Mouse (Mus musculus) Patski (cell line): ENCODE data around the gene Olfr718-ps1. TPM values are rescaled to one million over a fixed set of nuclear protein-coding genes. Genes with fewer than 3 reads are reported as not detected.

Source experiments
- ATAC-seq: fragments of 100-300 bp; one replicate; pipeline ENCODE4 v1.8.0; 2021
- CTCF ChIA-PET: fragments of 350-600 bp; sonication (Branson Sonifier 250); formaldehyde crosslinking; loops from one replicate; lab custom pipeline; 2022; ENCODE audit warnings: inconsistent platforms; lab: Charles Lee
- POLR2A ChIA-PET: fragments of 350-600 bp; sonication (Branson Sonifier 250); formaldehyde crosslinking; loops from one replicate; lab custom pipeline; 2022; ENCODE audit warnings: antibody characterized with exemption, inconsistent platforms; lab: Charles Lee
- DNase-seq: peaks from one replicate; pipeline ENCODE4 v3.0.0-alpha.2; 2011; ENCODE audit warnings: low read depth, low spot score
- H3K27me3 ChIP-seq: fragments of 371-371 bp; one replicate; pipeline ENCODE4 v1.5.1; 2021
- CTCF ChIP-seq: fragments of 100-300 bp; IDR thresholded peaks from one replicate; pipeline ENCODE4 v1.5.1; 2021
- in situ Hi-C: fragments of 300-500 bp; cut with MboI; formaldehyde crosslinking; loops from 3 replicates; pipeline ENCODE4 v1.11.1; 2018; ENCODE audit warnings: low pct_unique_long_range_greater_than_20kb, mixed read lengths
- polyA plus RNA-seq: library from polyadenylated mRNA; unstranded; gene quantifications from one replicate; pipeline ENCODE4 v1.2.3, GENCODE M21; 2021

Olfr718-ps1 gene
- polyA plus RNA-seq, 1 experiment from 2014 or later: 0.01 TPM

DNA sequence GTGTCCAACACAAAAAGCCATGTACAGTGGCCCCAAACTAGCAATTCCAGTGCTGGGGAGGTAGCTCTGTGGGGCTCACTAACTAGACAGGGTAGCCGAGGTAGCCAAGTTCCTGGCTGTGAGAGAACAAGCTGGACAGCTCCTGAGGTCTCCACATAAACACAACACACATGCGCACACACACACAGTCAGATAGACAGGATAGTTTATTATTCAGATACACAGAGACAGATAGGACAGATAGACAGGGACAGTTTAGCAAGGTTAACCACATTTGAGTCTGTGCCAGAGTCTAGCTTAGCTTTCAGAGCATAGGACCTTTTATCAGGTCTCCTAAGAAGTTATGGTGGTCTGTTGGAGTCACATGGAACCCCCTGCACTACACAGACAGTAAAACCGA, 40.5 kb downstream of the Olfr718-ps1 start:
- DNase-seq (no peak), ATAC-seq (no peak)
- in situ Hi-C loops: no loop called here
- ChIA-PET CTCF (interaction anchor here (2.8 kb wide), 1 partner anchor 11 kb away, joined by 11 read pairs; no protein-coding TSS in a partner anchor), POLR2A (no interaction called here)
- no peaks in the 10 kb centered on the region for H3K27me3 ChIP-seq
- no peak for TF ChIP-seq CTCF

DNA sequence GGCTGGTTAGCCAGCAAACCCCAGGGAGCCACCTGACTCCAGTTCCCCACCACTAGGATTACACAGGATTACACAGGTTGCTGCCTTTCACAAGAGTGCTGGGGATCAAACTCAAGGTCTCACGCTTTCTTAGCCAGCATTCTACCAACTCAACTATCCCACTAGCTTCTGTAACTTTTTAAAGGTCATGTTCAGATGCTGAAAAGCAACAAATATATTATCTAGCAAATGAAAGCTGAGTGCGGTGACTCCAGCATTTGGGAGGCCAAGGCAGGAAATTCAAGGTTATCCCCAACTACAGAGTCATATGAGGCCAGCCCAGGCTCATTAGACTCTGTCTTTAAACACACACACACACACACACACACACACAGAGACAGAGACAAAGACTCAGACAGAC, 44.1 kb downstream of the Olfr718-ps1 start:
- ChIA-PET POLR2A (interaction anchor here (0.8 kb wide), 1 partner anchor 9 kb away, joined by 3 read pairs; the partner anchor contains the start of gene Rnf216), CTCF (interaction anchor here (0.8 to 3.3 kb wide), 2 partner anchors 12 to 14 kb away, joined by 3 to 13 read pairs; no protein-coding TSS in a partner anchor)
- ATAC-seq: no peak
- no peak for TF ChIP-seq CTCF
- H3K27me3 ChIP-seq: no peaks in the 10 kb centered on the region
- in situ Hi-C loops: no loop called here
- DNase-seq: no peak

DNA sequence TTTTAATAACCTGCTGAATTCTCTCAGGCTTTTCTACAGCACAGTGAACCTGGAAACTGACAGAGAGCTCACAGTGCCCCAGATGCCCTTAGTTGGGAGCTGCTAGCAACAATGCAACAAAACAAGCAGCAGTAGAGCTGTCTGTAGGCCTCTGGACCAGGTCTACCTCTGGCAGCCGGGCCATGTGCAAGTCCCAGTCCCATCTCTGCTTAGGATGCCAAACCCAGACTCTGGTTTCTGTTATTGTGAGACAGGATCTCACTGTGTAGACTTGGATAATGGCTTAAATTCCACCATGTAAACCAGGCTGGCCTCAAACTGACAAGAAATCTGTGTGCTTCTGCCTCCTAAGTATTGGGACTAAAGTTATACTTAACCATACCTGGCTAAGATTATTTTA, 45.8 kb downstream of the Olfr718-ps1 start:
- in situ Hi-C loops: no loop called here
- H3K27me3 ChIP-seq: no peaks in the 10 kb centered on the region
- CTCF ChIA-PET: interaction anchor here (3.3 kb wide), 1 partner anchor 10 kb away, joined by 13 read pairs; no protein-coding TSS in a partner anchor
- ATAC-seq (no peak), DNase-seq (no peak)
- no peak for TF ChIP-seq CTCF
- POLR2A ChIA-PET: no interaction called here

DNA sequence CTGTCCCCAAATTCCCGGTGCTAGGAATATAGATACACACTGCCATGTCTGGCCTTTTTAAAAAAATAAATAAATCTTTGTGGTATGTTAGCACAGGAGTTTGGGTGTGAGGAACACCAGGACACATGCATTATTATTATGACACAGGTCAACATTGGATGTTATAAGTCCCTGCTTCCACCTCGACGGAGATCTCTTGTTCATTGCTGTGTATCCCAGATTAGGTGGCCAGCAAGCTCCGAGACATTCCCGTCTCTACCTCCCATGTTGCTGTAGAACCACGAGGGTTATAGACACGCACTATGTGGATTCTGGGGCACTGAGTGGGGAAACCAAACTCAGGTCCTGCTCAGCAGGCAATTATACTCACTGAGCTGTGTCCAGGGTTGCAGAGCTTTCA, 52.1 kb downstream of the Olfr718-ps1 start:
- in situ Hi-C loops: no loop called here
- POLR2A ChIA-PET: interaction anchor here (0.5 kb wide), 1 partner anchor 21 kb away, joined by 4 read pairs; no protein-coding TSS in a partner anchor
- H3K27me3 ChIP-seq: no peaks in the 10 kb centered on the region
- no peak for TF ChIP-seq CTCF
- no peak for DNase-seq
- no peak for ATAC-seq
- CTCF ChIA-PET: interaction anchor here (0.8 to 2.8 kb wide), 2 partner anchors 10 to 12 kb away, joined by 3 to 11 read pairs; no protein-coding TSS in a partner anchor

DNA sequence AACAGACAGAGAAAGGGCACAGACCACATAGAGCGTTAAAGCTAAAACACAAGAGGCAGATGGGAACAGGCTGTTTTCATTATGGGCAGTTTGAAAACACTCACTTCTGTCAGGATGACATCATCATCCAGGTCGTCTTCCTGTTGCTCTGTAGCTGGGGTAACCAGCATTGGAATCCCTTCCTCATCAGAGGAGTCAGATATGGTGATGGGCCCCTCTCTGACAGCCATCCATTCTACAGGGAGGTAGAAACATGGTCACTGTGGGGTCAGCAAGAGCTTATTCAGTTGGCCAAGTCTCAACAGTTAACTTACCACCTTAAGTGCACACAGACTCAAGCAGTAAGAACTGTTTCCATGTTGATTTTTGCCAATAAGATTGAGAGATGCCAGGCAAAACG, 54.5 kb downstream of the Olfr718-ps1 start:
- ChIA-PET CTCF (interaction anchor here (0.9 to 4.0 kb wide), 6 partner anchors 8 to 26 kb away, joined by 3 to 13 read pairs (median 4); no protein-coding TSS in a partner anchor), POLR2A (interaction anchor here (0.8 to 1.1 kb wide), 2 partner anchors 9 to 190 kb away, joined by 3 to 6 read pairs; no protein-coding TSS in a partner anchor)
- in situ Hi-C loops: no loop called here
- H3K27me3 ChIP-seq: no peaks in the 10 kb centered on the region
- DNase-seq (no peak), ATAC-seq (no peak)
- no peak for TF ChIP-seq CTCF

DNA sequence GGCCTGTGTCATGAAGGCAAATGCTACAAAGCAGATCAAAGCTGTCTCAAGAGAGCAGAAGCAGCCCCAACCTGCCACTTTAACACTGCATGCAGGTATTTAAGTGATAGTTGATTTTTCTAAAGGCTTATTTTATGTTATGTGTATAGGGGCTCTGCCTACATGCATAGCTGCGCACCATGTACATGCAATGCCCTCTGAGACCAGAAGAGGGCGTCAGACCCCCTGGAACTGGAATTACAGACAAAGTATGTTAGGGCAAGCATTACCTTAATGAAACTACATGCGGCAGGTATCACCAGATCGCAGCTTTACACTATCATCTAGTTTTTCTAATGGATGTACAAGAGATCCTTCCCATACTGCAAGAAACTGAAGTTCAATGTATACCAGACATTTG, 62.5 kb downstream of the Olfr718-ps1 start:
- DNase-seq (no peak), ATAC-seq (no peak)
- ChIA-PET CTCF (interaction anchor here (0.7 to 1.5 kb wide), 10 partner anchors 8 to 216 kb away, joined by 3 to 5 read pairs (median 4); no protein-coding TSS in a partner anchor), POLR2A (no interaction called here)
- in situ Hi-C loops: loop anchor here (10.0 kb wide), 1 partner anchor 200 kb away; no protein-coding TSS in a partner anchor
- TF ChIP-seq CTCF: peak; percentile 75
- H3K27me3 ChIP-seq: no peaks in the 10 kb centered on the region

Other genes starting within 250 kb of the Olfr718-ps1 start
- gene Actb, start 240.8 kb downstream of the Olfr718-ps1 start, polyA plus RNA-seq: 2,926 TPM
- 246 TPM for gene Fscn1, start 187.2 kb downstream of the Olfr718-ps1 start, polyA plus RNA-seq
- gene Rnf216, start 34.6 kb downstream of the Olfr718-ps1 start, polyA plus RNA-seq: 48.0 TPM
- gene Rbak, start 33.2 kb upstream of the Olfr718-ps1 start, polyA plus RNA-seq: 13.5 TPM
- not detected for gene Spdye4b, start 33.4 kb upstream of the Olfr718-ps1 start, polyA plus RNA-seq
- not detected for gene Spdye4a, start 79.3 kb upstream of the Olfr718-ps1 start, polyA plus RNA-seq
- 20.9 TPM for gene Zfp12, start 87.6 kb upstream of the Olfr718-ps1 start, polyA plus RNA-seq
- 13.2 TPM for gene Zfp316, start 122.4 kb upstream of the Olfr718-ps1 start, polyA plus RNA-seq
- gene Zfp853, start 146.0 kb upstream of the Olfr718-ps1 start, polyA plus RNA-seq: not detected
- gene E130309D02Rik, start 167.8 kb upstream of the Olfr718-ps1 start, polyA plus RNA-seq: 35.1 TPM
- 54.0 TPM for gene Zdhhc4, start 181.7 kb upstream of the Olfr718-ps1 start, polyA plus RNA-seq
- 0.03 TPM for gene Grid2ip, start 209.8 kb upstream of the Olfr718-ps1 start, polyA plus RNA-seq